Mouse (Mus musculus) MEL (cell line): ENCODE measurements around the gene Isx. TPM values are rescaled to one million over a fixed set of nuclear protein-coding genes. Genes with fewer than 3 reads are reported as not detected.

ENCODE experiments used
- DNase-seq: peaks from one replicate; pipeline ENCODE4 v3.0.0; 2011; ENCODE audit warnings: low read depth, low spot score
- H3K27ac ChIP-seq: 2 replicates; pipeline ENCODE4 v1.5.1; 2012; ENCODE audit warnings: low read depth, mild to moderate bottlenecking, control low read depth, low read length, moderate library complexity; ENCODE audit not compliant: control insufficient read depth
- H3K27me3 ChIP-seq, 2 experiments: fragments of 150-350 bp in 1 of 2; sonication (generic) in 1 of 2; 2 replicates each; pipeline ENCODE4 v1.6.1; 2012; ENCODE audit warnings: low read length in 2 of 2, mild to moderate bottlenecking in 2 of 2, improper control_type of control experiment in 1 of 2, moderate library complexity in 1 of 2; ENCODE audit not compliant: insufficient read depth in 2 of 2, control insufficient read depth in 1 of 2
- H3K36me3 ChIP-seq, 2 experiments: 2 replicates each; pipeline ENCODE4 v1.6.1; 2012 to 2014; ENCODE audit warnings: low read length in 2 of 2, improper control_type of control experiment in 1 of 2, inconsistent platforms in 1 of 2, mild to moderate bottlenecking in 1 of 2; ENCODE audit not compliant: insufficient read depth in 2 of 2, control insufficient read depth in 1 of 2
- H3K4me1 ChIP-seq, 2 experiments: fragments of 150-350 bp in 1 of 2; sonication (generic) in 1 of 2; 2 replicates each; pipeline ENCODE4 v1.6.1; 2012; ENCODE audit warnings: low read length in 2 of 2, improper control_type of control experiment in 1 of 2, mild to moderate bottlenecking in 1 of 2; ENCODE audit not compliant: insufficient read depth in 2 of 2, control insufficient read depth in 1 of 2
- H3K4me3 ChIP-seq, 2 experiments: fragments of 150-350 bp in 1 of 2; sonication (generic) in 1 of 2; 2 replicates each; pipeline ENCODE4 v1.5.1; 2012; ENCODE audit warnings: low read depth in 2 of 2, low read length in 2 of 2, mild to moderate bottlenecking in 2 of 2, moderate library complexity in 2 of 2, control low read depth in 1 of 2, improper control_type of control experiment in 1 of 2; ENCODE audit not compliant: control insufficient read depth in 1 of 2, insufficient read depth in 1 of 2
- H3K79me2 ChIP-seq: 2 replicates; pipeline ENCODE4 v1.6.1; 2012; ENCODE audit warnings: mild to moderate bottlenecking, low read length, moderate library complexity; ENCODE audit not compliant: control insufficient read depth, poor library complexity, insufficient read depth
- H3K9ac ChIP-seq: 2 replicates; pipeline ENCODE4 v1.6.1; 2012; ENCODE audit warnings: low read depth, mild to moderate bottlenecking, control low read depth, low read length, moderate library complexity; ENCODE audit not compliant: control insufficient read depth, poor library complexity, severe bottlenecking
- H3K9me3 ChIP-seq: fragments of 150-350 bp; sonication (generic); replicated peaks from 2 replicates; pipeline ENCODE4 v1.6.1; 2012; ENCODE audit warnings: mild to moderate bottlenecking, low read length, improper control_type of control experiment, moderate library complexity; ENCODE audit not compliant: insufficient read depth
- CHD1 ChIP-seq: IDR thresholded peaks from 2 replicates; pipeline ENCODE4 v1.6.1; 2012; ENCODE audit warnings: low read depth, mild to moderate bottlenecking, inconsistent platforms, low read length, improper control_type of control experiment
- CHD2 ChIP-seq: IDR thresholded peaks from 2 replicates; pipeline ENCODE4 v1.6.1; 2011; ENCODE audit warnings: low read length, improper control_type of control experiment
- E2F4 ChIP-seq: IDR thresholded peaks from 2 replicates; pipeline ENCODE4 v1.6.1; 2011; ENCODE audit warnings: low read depth, low read length, improper control_type of control experiment, borderline replicate concordance
- ELF1 ChIP-seq: IDR thresholded peaks from 2 replicates; pipeline ENCODE4 v1.6.1; 2014; ENCODE audit warnings: low read depth, mild to moderate bottlenecking, inconsistent platforms, low read length, improper control_type of control experiment, moderate library complexity
- EP300 ChIP-seq, 2 experiments: IDR thresholded peaks; 2 replicates each; pipeline ENCODE4 v1.6.1; 2011; ENCODE audit warnings: improper control_type of control experiment in 2 of 2, low read length in 2 of 2, low read depth in 1 of 2, mild to moderate bottlenecking in 1 of 2
- ETS1 ChIP-seq: IDR thresholded peaks from 2 replicates; pipeline ENCODE4 v1.6.1; 2012; ENCODE audit warnings: low read depth, mild to moderate bottlenecking, inconsistent platforms, low read length, improper control_type of control experiment, moderate library complexity
- HCFC1 ChIP-seq: IDR thresholded peaks from 2 replicates; pipeline ENCODE4 v1.6.1; 2012; ENCODE audit warnings: low read depth, mild to moderate bottlenecking, inconsistent platforms, low read length, improper control_type of control experiment, moderate library complexity
- MAFK ChIP-seq: IDR thresholded peaks from 2 replicates; pipeline ENCODE4 v1.6.1; 2011; ENCODE audit warnings: low read depth, mild to moderate bottlenecking, low read length, improper control_type of control experiment, borderline replicate concordance
- MAX ChIP-seq: IDR thresholded peaks from 2 replicates; pipeline ENCODE4 v1.6.1; 2011; ENCODE audit warnings: low read length, improper control_type of control experiment
- MAZ ChIP-seq: IDR thresholded peaks from 2 replicates; pipeline ENCODE4 v1.6.1; 2012; ENCODE audit warnings: low read depth, mild to moderate bottlenecking, inconsistent platforms, low read length, improper control_type of control experiment
- MEF2A ChIP-seq: IDR thresholded peaks from 2 replicates; pipeline ENCODE4 v1.6.1; 2014; ENCODE audit warnings: low read depth, mild to moderate bottlenecking, inconsistent platforms, low read length, improper control_type of control experiment; ENCODE audit not compliant: poor library complexity, insufficient replicate concordance, severe bottlenecking; ENCODE audit errors: extremely low read depth
- MYC ChIP-seq: IDR thresholded peaks from 2 replicates; pipeline ENCODE4 v1.6.1; 2011; ENCODE audit warnings: low read depth, mild to moderate bottlenecking, low read length, improper control_type of control experiment, moderate library complexity
- POLR2A ChIP-seq, 2 experiments: IDR thresholded peaks; 2 replicates each; pipeline ENCODE4 v1.6.1; 2011 to 2012; ENCODE audit warnings: low read length in 2 of 2, mild to moderate bottlenecking in 2 of 2, control low read depth in 1 of 2, improper control_type of control experiment in 1 of 2, low read depth in 1 of 2, moderate library complexity in 1 of 2; ENCODE audit not compliant: control insufficient read depth in 1 of 2, insufficient read depth in 1 of 2, poor library complexity in 1 of 2
- POLR2AphosphoS2 ChIP-seq: IDR thresholded peaks from 2 replicates; pipeline ENCODE4 v1.6.1; 2011; ENCODE audit warnings: low read length, improper control_type of control experiment
- RAD21 ChIP-seq: IDR thresholded peaks from 2 replicates; pipeline ENCODE4 v1.6.1; 2011; ENCODE audit warnings: mild to moderate bottlenecking, low read depth, low read length, improper control_type of control experiment
- TAL1 ChIP-seq: IDR thresholded peaks from 2 replicates; pipeline ENCODE4 v1.6.1; 2012; ENCODE audit warnings: mild to moderate bottlenecking, inconsistent platforms, low read length, moderate library complexity, mixed read lengths
- TBP ChIP-seq: IDR thresholded peaks from 2 replicates; pipeline ENCODE4 v1.8.0; 2011; ENCODE audit warnings: low read depth, low read length, improper control_type of control experiment
- UBTF ChIP-seq: IDR thresholded peaks from 2 replicates; pipeline ENCODE4 v1.6.1; 2012; ENCODE audit warnings: low read depth, mild to moderate bottlenecking, inconsistent platforms, low read length, improper control_type of control experiment, moderate library complexity, borderline replicate concordance; ENCODE audit not compliant: insufficient read depth
- ZC3H11A ChIP-seq: IDR thresholded peaks from 2 replicates; pipeline ENCODE4 v1.6.1; 2012; ENCODE audit warnings: low read depth, mild to moderate bottlenecking, inconsistent platforms, low read length, improper control_type of control experiment
- ZNF384 ChIP-seq: IDR thresholded peaks from 2 replicates; pipeline ENCODE4 v1.6.1; 2012; ENCODE audit warnings: low read depth, mild to moderate bottlenecking, inconsistent platforms, low read length, improper control_type of control experiment
- polyA plus RNA-seq, 2 experiments: library from polyadenylated mRNA; stranded (reverse) in 1 of 2; unstranded in 1 of 2; fragments of >175 nt in 1 of 2; fragments of >200 nt in 1 of 2; gene quantifications; 2 replicates each; pipeline versions ENCODE4 v1.2.1 to v1.2.4; 2012; ENCODE audit warnings: low replicate concordance in 2 of 2, low read depth in 1 of 2; ENCODE audit not compliant: insufficient read length in 2 of 2, insufficient read depth in 1 of 2, missing spikeins in 1 of 2
- total RNA-seq: library from RNA; depleted of rRNA; stranded (reverse); fragments of 300-350 nt; gene quantifications from 2 replicates; pipeline ENCODE4 v1.2.3, GENCODE M21; 2012

Gene Isx
- total and polyA plus RNA-seq, 3 experiments, result not detected

DNA sequence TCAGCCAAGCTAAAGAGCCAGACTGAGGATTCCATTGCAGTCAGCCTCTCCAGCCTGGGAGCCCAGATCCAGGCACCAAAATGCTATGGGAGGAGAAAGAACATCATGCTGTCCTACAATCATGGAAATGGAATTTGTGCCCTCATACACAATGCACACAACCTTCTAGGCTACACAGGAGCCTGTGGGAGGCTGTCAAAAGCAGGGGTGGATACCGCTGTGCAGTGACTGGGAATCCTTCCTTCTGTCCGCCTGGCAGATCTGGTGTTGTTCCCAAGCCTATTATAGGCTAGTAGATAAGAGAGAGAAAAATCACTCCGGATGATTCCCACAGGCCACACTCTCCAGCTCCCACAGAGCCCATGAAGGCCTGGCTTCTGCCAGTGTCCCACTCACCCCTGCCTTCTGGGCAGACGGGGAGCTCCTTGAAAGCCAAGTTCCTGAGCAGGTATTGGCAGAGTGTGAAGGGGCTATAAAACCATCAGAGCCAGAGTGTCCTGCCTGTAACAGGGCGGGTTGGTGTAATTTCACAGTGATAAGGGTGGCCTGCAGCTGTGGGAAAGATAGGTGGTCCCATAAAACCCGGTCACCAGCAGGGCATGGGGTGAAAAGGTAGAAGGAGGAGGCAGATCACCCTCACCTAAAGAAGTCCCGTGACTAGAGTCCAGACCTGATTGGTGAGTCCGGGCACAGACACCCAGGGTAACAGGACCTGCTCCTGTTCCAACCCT lies 47.9 kb downstream of the Isx start:
- Histone ChIP-seq H3K36me3 (no peaks in the 10 kb centered on the region), H3K27ac (no peak overlapping the region), H3K79me2 (no peaks in the 10 kb centered on the region), H3K27me3 (no peaks in the 10 kb centered on the region), H3K4me1 (no peaks in the 10 kb centered on the region), H3K9ac (no peak overlapping the region), H3K9me3 (no peaks in the 10 kb centered on the region), H3K4me3 (no peak overlapping the region)
- TF ChIP-seq ZNF384, result no peak
- TF ChIP-seq MAZ, result no peak
- no peak for TF ChIP-seq UBTF
- TF ChIP-seq MEF2A, result no peak
- no peak for TF ChIP-seq EP300 (IDR thresholded peaks at IDR 0.05; ENCODE audit: low read depth in 1 of 2, low read length in 2 of 2)
- TF ChIP-seq ELF1, result no peak
- TF ChIP-seq CHD1, result no peak
- TF ChIP-seq E2F4, result no peak
- TF ChIP-seq POLR2AphosphoS2, result no peak
- no peak for TF ChIP-seq TBP
- TF ChIP-seq CHD2, result no peak
- no peak for TF ChIP-seq ZC3H11A
- no peak for TF ChIP-seq ETS1
- no peak for TF ChIP-seq MAX
- TF ChIP-seq TAL1, result no peak
- TF ChIP-seq MAFK, result no peak
- no peak for TF ChIP-seq HCFC1
- TF ChIP-seq POLR2A (IDR thresholded peaks at IDR 0.05; ENCODE audit: control insufficient read depth in 1 of 2, insufficient read depth in 1 of 2, low read depth in 1 of 2, low read length in 2 of 2, poor library complexity in 1 of 2), result no peak
- TF ChIP-seq MYC, result no peak
- DNase-seq, result no peak

DNA sequence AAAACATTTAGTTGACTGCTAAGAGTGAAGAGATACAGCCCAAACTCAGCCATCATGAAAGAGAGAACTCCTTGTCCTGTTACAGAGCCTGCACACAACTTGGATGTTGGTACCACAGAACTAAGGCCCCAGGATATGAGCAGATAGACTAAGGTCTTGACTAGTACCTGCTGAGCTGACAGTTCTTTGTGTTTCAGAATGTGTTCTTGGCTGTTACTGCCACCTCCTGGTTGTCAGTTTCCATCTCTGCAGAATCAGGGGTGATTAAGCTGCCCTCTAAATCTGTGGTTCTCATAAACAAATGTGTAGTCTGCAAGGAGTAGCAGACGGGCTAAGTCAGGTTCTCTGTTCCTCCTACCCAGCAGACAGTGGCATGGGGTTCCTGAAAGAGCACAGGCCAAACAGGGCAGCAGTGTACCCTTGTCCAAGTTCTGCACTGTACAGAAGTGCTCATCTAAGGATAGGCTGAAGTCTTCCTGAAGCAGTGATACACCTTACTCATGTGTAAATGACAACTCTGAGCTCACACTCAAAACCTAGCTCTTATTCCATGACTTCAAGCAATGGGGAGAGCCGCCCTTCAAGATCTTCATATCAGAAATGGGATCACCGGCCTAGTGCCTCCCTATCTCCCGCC lies 49.0 kb downstream of the Isx start:
- no peak for DNase-seq
- Histone ChIP-seq H3K4me1 (no peaks in the 10 kb centered on the region), H3K4me3 (no peak overlapping the region), H3K9ac (no peak overlapping the region), H3K9me3 (no peaks in the 10 kb centered on the region), H3K36me3 (no peaks in the 10 kb centered on the region), H3K79me2 (no peaks in the 10 kb centered on the region), H3K27me3 (no peaks in the 10 kb centered on the region), H3K27ac (no peak overlapping the region)
- peak; percentile 3; the same call in 1 of the 2 replicates for TF ChIP-seq RAD21
- no peak for TF ChIP-seq HCFC1
